Mouse (Mus musculus) inflammation-experienced regulatory T-cells (primary cell): ENCODE measurements around the gene Vmn1r65. TPM values are rescaled to one million over a fixed set of nuclear protein-coding genes. Genes with fewer than 3 reads are reported as not detected.

Experiments
- polyA plus RNA-seq, 2 experiments: library from polyadenylated mRNA; unstranded; fragments of 100-300 nt; shearing (Covaris generic); gene quantifications; one replicate each; pipeline ENCODE4 v1.2.1; 2017

Vmn1r65 gene
- polyA plus RNA-seq = under 1 TPM in 1 of 2 experiments, not detected in 1; 0.10 TPM

GRCm38 (mm10) chr7:6010910-6011309, at the start of gene Vmn1r65:
Vmn1r65 (minus strand) TSS chr7:6011010.

DNA sequence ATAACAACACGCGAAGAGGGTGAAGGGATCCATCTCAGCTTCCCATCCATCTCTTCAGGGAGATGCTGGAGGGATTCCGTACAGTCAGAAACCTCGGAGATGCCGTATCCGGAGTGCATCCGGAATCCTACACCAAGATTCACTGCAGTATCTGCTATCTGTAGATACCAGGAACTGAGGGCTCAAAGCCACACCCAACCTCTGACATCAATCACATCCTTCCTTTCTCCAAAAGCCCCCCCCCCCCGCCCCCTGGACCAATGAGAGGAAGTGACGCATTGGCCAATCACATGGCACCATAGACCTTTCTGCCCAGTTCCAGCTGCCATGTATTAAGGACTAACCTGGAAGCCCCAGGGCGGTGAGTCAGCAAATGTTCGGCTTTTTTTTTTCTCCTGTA, 34.1 kb upstream of the Vmn1r65 start, which contains the start of gene Nlrp4c:
Gene Nlrp4c, plus strand, starts transcription at position 301 of the 400 bp plus-strand sequence.

Other genes starting within 250 kb of the Vmn1r65 start
- not detected for gene Vmn1r63, start 205.6 kb downstream of the Vmn1r65 start, polyA plus RNA-seq
- not detected for gene Vmn1r64, start 126.5 kb downstream of the Vmn1r65 start, polyA plus RNA-seq
- gene Nlrp4c, start 34.2 kb upstream of the Vmn1r65 start, polyA plus RNA-seq = 1 to 10 TPM in 1 of 2 experiments, under 1 TPM in 1; 0.17 to 1.1 TPM
- 10 to 100 TPM; 40.9 to 46.6 TPM for gene Zfp787, start 145.0 kb upstream of the Vmn1r65 start, polyA plus RNA-seq
- 10 to 100 TPM; 33.6 to 45.1 TPM for gene Zfp444, start 161.2 kb upstream of the Vmn1r65 start, polyA plus RNA-seq
- not detected for gene Galp, start 186.1 kb upstream of the Vmn1r65 start, polyA plus RNA-seq
- 1 to 10 TPM in 1 of 2 experiments, not detected in 1; 4.8 TPM for gene Zscan5b, start 211.3 kb upstream of the Vmn1r65 start, polyA plus RNA-seq
- gene Epp13, start 241.7 kb upstream of the Vmn1r65 start, polyA plus RNA-seq = not detected